ENCODE assay signal across 8 mouse cellular contexts in genomic region chr14:102980986-102981385, GRCm38 (mm10). TPM values are rescaled to one million over a fixed set of nuclear protein-coding genes. Genes with fewer than 3 reads are reported as not detected.
DNase-seq lines count a peak whose midpoint lies in the region; ATAC-seq and TF ChIP-seq lines count a peak whose summit lies in the region.

No protein-coding gene starts in this region.

- no peak for ATAC-seq in intestine, embryonic 14.5 days (replicated peaks; ENCODE audit: low FRiP score, low TSS enrichment, low read depth)
- ATAC-seq in neural tube, embryonic 12.5 days (ENCODE audit: low FRiP score, low read depth), result no peak

- DNase-seq in embryo, embryonic 10 days (ENCODE audit: low spot score), result peak; percentile 18
- DNase-seq in embryo, embryonic 11 days, result no peak
- no peak for DNase-seq in spleen, adult 2 months (ENCODE audit: low read depth in 1 of 2, low spot score in 2 of 2)
- DNase-seq in spleen, postnatal 4 days (ENCODE audit: low spot score in 2 of 2), result no peak
- peak; percentile 63 for DNase-seq in intestine, embryonic 14.5 days (ENCODE audit: low spot score)
- no peak for DNase-seq in adrenal gland, postnatal 4 days (ENCODE audit: low spot score in 2 of 2)
- DNase-seq in gastrocnemius, adult 8-10 months (ENCODE audit: low spot score in 2 of 2), result no peak

- no peaks in the 10 kb centered on the region for H3K27me3 ChIP-seq in spleen, adult 2 months (ENCODE audit: control insufficient read depth, insufficient read depth, low read length)
- H3K27me3 ChIP-seq in intestine, embryonic 14.5 days (replicated peaks; ENCODE audit: control insufficient read depth, insufficient read depth, low read length), result peaks cover 7% of the 10 kb centered on the region; the same call in 1 of the 2 replicates
- H3K27me3 ChIP-seq in neural tube, embryonic 12.5 days (replicated peaks), result peaks cover 9% of the 10 kb centered on the region; the same call in 1 of the 2 replicates

- peaks cover 2% of the 10 kb centered on the region for H3K4me1 ChIP-seq in spleen, adult 2 months (ENCODE audit: control insufficient read depth, insufficient read depth, insufficient read length)
- peaks cover 10% of the 10 kb centered on the region; the same call in 1 of the 2 replicates for H3K4me1 ChIP-seq in intestine, embryonic 14.5 days (replicated peaks; ENCODE audit: control insufficient read depth, insufficient read depth, low read length)
- H3K4me1 ChIP-seq in neural tube, embryonic 12.5 days, result peaks cover 13% of the 10 kb centered on the region

- peak overlapping the region; percentile 93 for H3K4me3 ChIP-seq in spleen, adult 2 months (ENCODE audit: extremely low read depth, insufficient read depth, insufficient read length)
- H3K4me3 ChIP-seq in intestine, embryonic 14.5 days (ENCODE audit: low read depth, low read length), result peak overlapping the region; percentile 68
- H3K4me3 ChIP-seq in neural tube, embryonic 12.5 days, result peak overlapping the region; percentile 71

- TF ChIP-seq CTCF in spleen, adult 2 months (IDR thresholded peaks at IDR 0.05; ENCODE audit: extremely low read depth, insufficient read depth, insufficient read length, insufficient replicate concordance), result no peak

- WGBS in spleen, adult 2 months, result 3% methylated on average over 14 of the region's 14 CpGs
- WGBS in intestine, embryonic 14.5 days, result 12% methylated on average over 14 of the region's 14 CpGs
- WGBS in neural tube, embryonic 12.5 days, result 13% methylated on average over 14 of the region's 14 CpGs

- peak overlapping the region; percentile 63 for H3K9ac ChIP-seq in intestine, embryonic 14.5 days (ENCODE audit: low read length)
- H3K9ac ChIP-seq in neural tube, embryonic 12.5 days, result peak overlapping the region; percentile 76

- H3K27ac ChIP-seq in spleen, adult 2 months (ENCODE audit: insufficient read depth, low read length), result peak overlapping the region; percentile 95
- H3K27ac ChIP-seq in intestine, embryonic 14.5 days (ENCODE audit: low read depth), result peak overlapping the region; percentile 94; the same call in 1 of the 2 replicates
- H3K27ac ChIP-seq in neural tube, embryonic 12.5 days, result no peak overlapping the region

- H3K4me2 ChIP-seq in intestine, embryonic 14.5 days (ENCODE audit: low read length), result peak overlapping the region; percentile 92
- peak overlapping the region; percentile 97 for H3K4me2 ChIP-seq in neural tube, embryonic 12.5 days (replicated peaks)

- TF ChIP-seq POLR2A in spleen, adult 2 months (IDR thresholded peaks at IDR 0.05; ENCODE audit: low read depth, low read length), result no peak

- peaks cover 1% of the 10 kb centered on the region for H3K36me3 ChIP-seq in spleen, adult 2 months (ENCODE audit: control insufficient read depth, insufficient read depth, low read length)
- H3K36me3 ChIP-seq in intestine, embryonic 14.5 days (ENCODE audit: control insufficient read depth, insufficient read depth, low read length), result no peaks in the 10 kb centered on the region
- no peaks in the 10 kb centered on the region for H3K36me3 ChIP-seq in neural tube, embryonic 12.5 days

- H3K9me3 ChIP-seq in intestine, embryonic 14.5 days (ENCODE audit: control insufficient read depth, low read length), result no peaks in the 10 kb centered on the region
- H3K9me3 ChIP-seq in neural tube, embryonic 12.5 days, result no peaks in the 10 kb centered on the region

RNA-seq across cellular contexts. Expression of gene Kctd12, which starts 1.5 kb away (rescaled TPM):
- 36.4 and 60.3 TPM in 2 replicates for polyA plus RNA-seq in spleen, adult 2 months (2012; rRNA removed)
- 20.3 and 22.5 TPM in 2 replicates for polyA plus RNA-seq in intestine, embryonic 14.5 days (2014; fragmentation: Nextera tagmentation; extraction: Ambion mirVana)
- polyA plus RNA-seq in neural tube, embryonic 12.5 days (2016; fragmentation: Nextera tagmentation; extraction: Ambion mirVana), result 10.6 and 13.0 TPM in 2 replicates
- 10 to 100 TPM; 45.2 to 48.6 TPM for total RNA-seq in adrenal gland, postnatal 4 days (2021)
- total RNA-seq in gastrocnemius, adult 8-10 months (2022), result 1 to 10 TPM; 4.4 to 7.7 (median 5.3) TPM

Comparison
In these comparisons a context has a peak if more than half of its experiments do, and no peak if none do; other contexts are left out.
1. DNase-seq: peak in embryo, embryonic 10 days (single experiment) and intestine, embryonic 14.5 days (single experiment); none in embryo, embryonic 11 days (single experiment), spleen, adult 2 months (0 of 2), spleen, postnatal 4 days (0 of 2), adrenal gland, postnatal 4 days (0 of 2) and gastrocnemius, adult 8-10 months (0 of 2).
2. Peak in every context shown above with its lines, with median percentiles within 50 percentile points of each other: H3K4me3 ChIP-seq.